ENCODE assay signal across 8 mouse cellular contexts in genomic region chrX:13281329-13282088, GRCm38 (mm10). TPM values are rescaled to one million over a fixed set of nuclear protein-coding genes. Genes with fewer than 3 reads are reported as not detected.
A peak's percentile ranks its signal among the peaks of the same experiment; 100 is the strongest.
DNase-seq lines count a peak whose midpoint lies in the region; ATAC-seq lines count a peak whose summit lies in the region.

No protein-coding gene starts in this region.

- no peaks in the 10 kb centered on the region for H3K27me3 ChIP-seq in hindbrain, embryonic 13.5 days

- ATAC-seq in hindbrain, embryonic 13.5 days (ENCODE audit: low FRiP score): peak; percentile 82

- DNase-seq in Muller cell, postnatal 12 days (ENCODE audit: inconsistent ontology term): peak; percentile 85
- DNase-seq in cerebellum, adult 9-11 months: peak; percentile 75
- peak; percentile 48 to 78 for DNase-seq in frontal cortex, postnatal 10 days (ENCODE audit: low spot score in 2 of 2)
- DNase-seq in layer of hippocampus, postnatal 25 days (ENCODE audit: extremely low spot score in 1 of 2, low spot score in 1 of 2): peak; percentile 31 to 66
- peak; percentile 63 for DNase-seq in lung, postnatal 14 days
- DNase-seq in retina, adult 2 months (ENCODE audit: low read depth, low spot score): peak; percentile 74
- peak; percentile 50 for DNase-seq in thymus, postnatal 25 days

- peak overlapping the region; percentile 98 for H3K9ac ChIP-seq in hindbrain, embryonic 13.5 days

- H3K9me3 ChIP-seq in hindbrain, embryonic 13.5 days: no peaks in the 10 kb centered on the region

- H3K36me3 ChIP-seq in hindbrain, embryonic 13.5 days: peaks cover 17% of the 10 kb centered on the region

- H3K27ac ChIP-seq in hindbrain, embryonic 13.5 days: peak overlapping the region; percentile 99

- under 1% methylated on average over 41 of the region's 89 CpGs for WGBS in hindbrain, embryonic 13.5 days

- peak overlapping the region; percentile 76 for H3K4me2 ChIP-seq in hindbrain, embryonic 13.5 days

- H3K4me3 ChIP-seq in hindbrain, embryonic 13.5 days: peak overlapping the region; percentile 80

- peaks cover 26% of the 10 kb centered on the region for H3K4me1 ChIP-seq in hindbrain, embryonic 13.5 days (replicated peaks)

RNA-seq across cellular contexts. Expression of gene Ddx3x, which starts 0.7 kb away (rescaled TPM):
- polyA plus RNA-seq in hindbrain, embryonic 13.5 days (2015; fragmentation: Nextera tagmentation; extraction: Ambion mirVana): 120 and 125 TPM in 2 replicates
- 100 to 1,000 TPM; 163 to 190 TPM for total RNA-seq in layer of hippocampus, postnatal 25 days (2021)

Comparison
In these comparisons a context has a peak if more than half of its experiments do, and no peak if none do; other contexts are left out.
1. Peak in every context shown above with its lines: DNase-seq, ATAC-seq, H3K4me3 ChIP-seq and H3K27ac ChIP-seq.